Mouse (Mus musculus): ENCODE measurements at regions not wholly inside any gene's neighbourhood (a gene's known extent, or its start where the extent isn't known, plus 50 kb on each side); places are given as distances from the start of the nearest gene placed in this dataset.

- TF ChIP-seq CTCF (IDR thresholded peaks at IDR 0.05; ENCODE audit: low read depth): no peak
- no peak for TF ChIP-seq EP300 (IDR thresholded peaks at IDR 0.05; ENCODE audit: low read depth)
- ATAC-seq: no peak
These were observed 592.7 kb downstream of the Kcnj2 start for GRCm38 (mm10) chr11:111658362-111659309.

DNA sequence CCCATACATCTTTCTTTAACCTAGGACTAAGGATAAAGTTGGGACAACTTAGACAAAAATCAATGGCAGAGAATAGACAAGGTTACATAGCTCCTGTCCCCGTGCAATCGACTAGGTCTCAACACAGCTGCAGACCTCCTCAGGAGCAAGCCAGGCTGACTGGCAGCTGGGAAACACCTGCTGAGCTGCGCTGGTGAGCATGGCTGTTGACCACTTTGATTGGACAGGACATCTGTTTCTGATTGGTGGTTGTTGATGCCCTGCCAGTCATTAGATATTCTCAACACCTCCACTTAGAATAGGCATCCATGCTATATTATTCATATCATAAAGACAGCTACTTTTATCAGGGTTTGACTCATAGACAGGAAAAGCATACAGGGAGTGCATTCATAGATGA, 597.3 kb downstream of the Kcnj2 start:
- ATAC-seq (no peak), DNase-seq (no peak)
- Histone ChIP-seq H3K27ac (ENCODE audit: low read depth) (no peak overlapping the region), H3K9me3 (ENCODE audit: low read length) (no peaks in the 10 kb centered on the region), H3K4me1 (ENCODE audit: insufficient read depth) (no peaks in the 10 kb centered on the region), H3K27me3 (ENCODE audit: insufficient read depth, low read length) (no peaks in the 10 kb centered on the region), H3K36me3 (replicated peaks; ENCODE audit: insufficient read depth, low read length) (no peaks in the 10 kb centered on the region), H3K4me3 (ENCODE audit: low read depth, low read length) (no peak overlapping the region), H3K9ac (replicated peaks) (no peak overlapping the region), H3K4me2 (ENCODE audit: low read depth, low read length) (no peak overlapping the region)
- no peak for TF ChIP-seq CTCF (IDR thresholded peaks at IDR 0.05; ENCODE audit: low read depth)
- no peak for TF ChIP-seq EP300 (IDR thresholded peaks at IDR 0.05; ENCODE audit: low read depth)
- 80% methylated on average over 3 of the region's 3 CpGs for WGBS (ENCODE audit: insufficient replicate concordance)

More at GRCm38 (mm10) chr11:111658362-111659309, 592.7 kb downstream of the Kcnj2 start:
- Histone ChIP-seq H3K4me1 (ENCODE audit: insufficient read depth) (no peaks in the 10 kb centered on the region), H3K27ac (ENCODE audit: low read depth) (no peak overlapping the region), H3K27me3 (ENCODE audit: insufficient read depth, low read length) (no peaks in the 10 kb centered on the region), H3K4me2 (ENCODE audit: low read depth, low read length) (no peak overlapping the region), H3K36me3 (replicated peaks; ENCODE audit: insufficient read depth, low read length) (no peaks in the 10 kb centered on the region), H3K9me3 (ENCODE audit: low read length) (no peaks in the 10 kb centered on the region), H3K9ac (replicated peaks) (no peak overlapping the region), H3K4me3 (ENCODE audit: low read depth, low read length) (no peak overlapping the region)
- DNase-seq: no peak
- 73% methylated on average over 15 of the region's 15 CpGs for WGBS (ENCODE audit: insufficient replicate concordance)

GRCm38 (mm10) chr11:111666336-111666735, 600.4 kb downstream of the Kcnj2 start:
- no peaks in the 10 kb centered on the region for H3K4me1 ChIP-seq (ENCODE audit: insufficient read depth)
- WGBS (ENCODE audit: insufficient replicate concordance): 79% methylated on average over 6 of the region's 6 CpGs

DNA sequence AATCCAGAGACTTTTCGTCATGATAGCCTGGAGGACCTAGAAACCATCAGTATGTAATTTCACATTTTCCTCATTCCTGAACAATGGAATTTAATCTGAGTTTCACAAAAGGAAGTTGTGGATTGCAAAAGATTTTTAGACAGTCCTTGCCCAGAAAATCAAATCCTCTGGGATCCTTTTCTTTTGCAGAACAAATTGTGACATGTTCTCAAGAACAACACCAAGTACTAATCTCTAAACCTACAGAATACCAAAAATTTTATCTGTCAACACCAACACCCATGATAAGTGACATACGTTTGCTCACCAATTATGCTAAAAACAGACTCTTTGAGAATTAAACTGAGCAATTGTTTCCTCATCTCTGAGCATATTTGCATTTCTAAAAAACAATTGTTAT, 605.9 kb downstream of the Kcnj2 start:
- no peak for ATAC-seq
- no peak for DNase-seq
- H3K4me3 ChIP-seq (ENCODE audit: low read depth, low read length): no peak overlapping the region
- 48% methylated on average over 2 of the region's 2 CpGs for WGBS (ENCODE audit: insufficient replicate concordance)
- no peak overlapping the region for H3K9ac ChIP-seq (replicated peaks)
- H3K36me3 ChIP-seq (replicated peaks; ENCODE audit: insufficient read depth, low read length): no peaks in the 10 kb centered on the region
- no peaks in the 10 kb centered on the region for H3K27me3 ChIP-seq (ENCODE audit: insufficient read depth, low read length)
- H3K27ac ChIP-seq (ENCODE audit: low read depth): no peak overlapping the region
- peak; percentile 43 for TF ChIP-seq EP300 (IDR thresholded peaks at IDR 0.05; ENCODE audit: low read depth)
- TF ChIP-seq CTCF (IDR thresholded peaks at IDR 0.05; ENCODE audit: low read depth): no peak
- H3K4me2 ChIP-seq (ENCODE audit: low read depth, low read length): no peak overlapping the region
- H3K9me3 ChIP-seq (ENCODE audit: low read length): no peaks in the 10 kb centered on the region
- no peaks in the 10 kb centered on the region for H3K4me1 ChIP-seq (ENCODE audit: insufficient read depth)

More at GRCm38 (mm10) chr11:111666336-111666735, 600.4 kb downstream of the Kcnj2 start:
- no peak overlapping the region for H3K27ac ChIP-seq (ENCODE audit: low read depth)
- no peak for ATAC-seq
- H3K4me2 ChIP-seq (ENCODE audit: low read depth, low read length): no peak overlapping the region
- H3K9me3 ChIP-seq (ENCODE audit: low read length): no peaks in the 10 kb centered on the region
- no peaks in the 10 kb centered on the region for H3K27me3 ChIP-seq (ENCODE audit: insufficient read depth, low read length)
- H3K4me3 ChIP-seq (ENCODE audit: low read depth, low read length): no peak overlapping the region
- no peaks in the 10 kb centered on the region for H3K36me3 ChIP-seq (replicated peaks; ENCODE audit: insufficient read depth, low read length)
- TF ChIP-seq CTCF (IDR thresholded peaks at IDR 0.05; ENCODE audit: low read depth) (no peak), EP300 (IDR thresholded peaks at IDR 0.05; ENCODE audit: low read depth) (no peak)
- DNase-seq: no peak
- H3K9ac ChIP-seq (replicated peaks): no peak overlapping the region

GRCm38 (mm10) chr11:111675673-111676072, 609.7 kb downstream of the Kcnj2 start:
- 53% methylated on average over 1 of the region's 1 CpGs for WGBS (ENCODE audit: insufficient replicate concordance)
- H3K27ac ChIP-seq (ENCODE audit: low read depth): no peak overlapping the region
- no peaks in the 10 kb centered on the region for H3K36me3 ChIP-seq (replicated peaks; ENCODE audit: insufficient read depth, low read length)
- H3K4me2 ChIP-seq (ENCODE audit: low read depth, low read length): no peak overlapping the region
- DNase-seq (no peak), ATAC-seq (no peak)
- no peaks in the 10 kb centered on the region for H3K9me3 ChIP-seq (ENCODE audit: low read length)
- TF ChIP-seq CTCF (IDR thresholded peaks at IDR 0.05; ENCODE audit: low read depth) (no peak), EP300 (IDR thresholded peaks at IDR 0.05; ENCODE audit: low read depth) (no peak)
- no peaks in the 10 kb centered on the region for H3K4me1 ChIP-seq (ENCODE audit: insufficient read depth)
- no peak overlapping the region for H3K4me3 ChIP-seq (ENCODE audit: low read depth, low read length)
- H3K9ac ChIP-seq (replicated peaks): no peak overlapping the region
- H3K27me3 ChIP-seq (ENCODE audit: insufficient read depth, low read length): no peaks in the 10 kb centered on the region

DNA sequence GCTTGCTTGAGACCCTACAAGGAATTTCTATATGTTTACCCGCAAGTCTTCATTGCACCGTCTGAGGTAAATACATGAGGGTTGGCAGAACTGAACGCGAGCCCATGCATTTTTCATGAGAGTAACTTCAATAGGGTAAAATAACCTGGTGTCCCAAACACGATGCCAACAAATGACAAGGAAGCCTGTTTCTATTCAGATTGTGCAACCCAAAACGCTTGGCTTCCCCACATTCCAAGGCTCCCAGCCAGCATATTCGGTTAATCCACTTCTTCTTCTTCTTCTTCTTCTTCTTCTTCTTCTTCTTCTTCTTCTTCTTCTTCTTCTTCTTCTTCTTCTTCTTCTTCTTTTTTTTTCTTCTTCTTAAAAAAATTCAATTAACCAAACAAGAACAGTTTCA, 616.4 kb downstream of the Kcnj2 start:
- Histone ChIP-seq H3K9me3 (ENCODE audit: low read length) (no peaks in the 10 kb centered on the region), H3K4me2 (ENCODE audit: low read depth, low read length) (no peak overlapping the region), H3K4me3 (ENCODE audit: low read depth, low read length) (no peak overlapping the region), H3K27me3 (ENCODE audit: insufficient read depth, low read length) (no peaks in the 10 kb centered on the region), H3K27ac (ENCODE audit: low read depth) (no peak overlapping the region), H3K36me3 (replicated peaks; ENCODE audit: insufficient read depth, low read length) (no peaks in the 10 kb centered on the region), H3K9ac (replicated peaks) (no peak overlapping the region), H3K4me1 (ENCODE audit: insufficient read depth) (no peaks in the 10 kb centered on the region)
- ATAC-seq (no peak), DNase-seq (no peak)
- WGBS (ENCODE audit: insufficient replicate concordance): 77% methylated on average over 7 of the region's 7 CpGs
- TF ChIP-seq CTCF (IDR thresholded peaks at IDR 0.05; ENCODE audit: low read depth) (no peak), EP300 (IDR thresholded peaks at IDR 0.05; ENCODE audit: low read depth) (no peak)
